Mouse (Mus musculus): ENCODE results near the gene Plekhb1.

GRCm38 (mm10) chr7:100654441-100654840, 7.8 kb downstream of the Plekhb1 start:
- TF ChIP-seq CTCF (IDR thresholded peaks at IDR 0.05 in 2 of 3, conservative IDR thresholded peaks at IDR 0.05 in 1 of 3; ENCODE audit: control insufficient read depth in 1 of 3, insufficient read depth in 1 of 3, low read depth in 2 of 3, low read length in 3 of 3, poor library complexity in 1 of 3, severe bottlenecking in 1 of 3), result no peak
- TF ChIP-seq ZNF384 (IDR thresholded peaks at IDR 0.05; ENCODE audit: low read depth, low read length), result no peak
- no peak for TF ChIP-seq EP300 (IDR thresholded peaks at IDR 0.05; ENCODE audit: low read depth in 1 of 2, low read length in 2 of 2)
- no peak for TF ChIP-seq NRF1 (IDR thresholded peaks at IDR 0.05; ENCODE audit: insufficient read depth, low read depth, low read length, poor library complexity, severe bottlenecking)
- no peak for TF ChIP-seq SIN3A (IDR thresholded peaks at IDR 0.05; ENCODE audit: low read length)
- no peak for TF ChIP-seq TBP (IDR thresholded peaks at IDR 0.05; ENCODE audit: low read depth, low read length)
